Mouse (Mus musculus) heart, postnatal 0 days (tissue): ENCODE results near the gene Shank3.

Experiments
- CTCF ChIP-seq: IDR thresholded peaks from 2 replicates; pipeline ENCODE4 v1.5.1; 2016; ENCODE audit warnings: antibody characterized with exemption, control low read depth, low read depth
- EP300 ChIP-seq: IDR thresholded peaks from 2 replicates; pipeline ENCODE4 v1.6.1; 2016; ENCODE audit warnings: antibody characterized with exemption, low read depth

- TF ChIP-seq CTCF (peak; percentile 43), EP300 (no peak)
Observed at GRCm38 (mm10) chr15:89463334-89464235, 35.8 kb upstream of the Shank3 start.
